8 mouse cellular contexts compared by ENCODE assay signal in the genomic region with DNA sequence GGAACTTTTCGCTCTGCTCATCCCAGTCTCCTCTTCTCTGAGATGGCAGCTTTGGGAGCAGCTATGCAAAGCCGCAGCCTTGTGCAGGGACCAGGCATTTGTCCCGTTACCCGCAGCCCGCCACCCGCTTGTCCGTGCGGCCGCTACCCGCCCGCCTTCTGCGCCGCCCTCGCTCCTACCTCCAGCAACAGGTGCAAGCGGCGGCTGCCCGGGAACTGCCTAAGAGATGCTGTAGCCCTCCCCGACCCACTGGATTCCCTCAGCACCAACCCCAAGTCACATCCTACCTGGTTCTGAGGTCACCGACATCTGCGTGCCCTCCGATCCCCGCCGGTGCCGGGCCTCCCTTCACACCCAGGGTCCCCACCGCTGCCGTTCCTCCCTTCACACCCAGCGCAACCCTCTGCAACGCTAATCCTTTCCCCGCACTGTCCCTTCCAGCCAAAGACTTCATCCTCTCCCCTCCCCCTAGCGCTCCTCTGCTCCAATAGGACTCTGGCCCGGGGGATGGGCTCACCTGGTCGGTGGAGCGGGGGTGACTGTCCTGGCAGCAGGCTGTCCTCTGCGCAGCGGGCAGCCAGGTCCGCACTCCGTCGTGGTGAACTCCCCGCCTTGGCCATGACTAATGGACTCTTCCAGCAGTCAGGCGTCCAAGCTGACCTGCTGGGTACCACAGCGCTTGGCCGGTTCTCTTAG. TPM values are rescaled to one million over a fixed set of nuclear protein-coding genes. Genes with fewer than 3 reads are reported as not detected.
DNase-seq lines count a peak whose midpoint lies in the region; ATAC-seq and TF ChIP-seq lines count a peak whose summit lies in the region.

A gene (minus strand): TSS at position 435 of the 696 bp plus-strand sequence.

- H3K9ac ChIP-seq in forebrain, embryonic 13.5 days, result peak within 1 kb of the TSS; percentile 82

- no peaks in the 10 kb centered on the region for H3K36me3 ChIP-seq in forebrain, embryonic 13.5 days (ENCODE audit: poor library complexity, severe bottlenecking)

- no peaks in the 10 kb centered on the region for H3K9me3 ChIP-seq in forebrain, embryonic 13.5 days (replicated peaks)

- H3K4me2 ChIP-seq in forebrain, embryonic 13.5 days, result peak within 1 kb of the TSS; percentile 86

- DNase-seq in ES-CJ7 (ENCODE audit: low read depth, low spot score), result peak; percentile 97
- peak; percentile 84 for DNase-seq in cerebellum, adult 11-12 months
- peak; percentile 74 for DNase-seq in heart, postnatal 4 days
- DNase-seq in layer of hippocampus, adult 8-10 months (ENCODE audit: low spot score in 2 of 2), result peak; percentile 29 to 31
- DNase-seq in lung, adult 2 months, result peak; percentile 23
- DNase-seq in ovary, adult 18-20 months (ENCODE audit: low spot score), result peak; percentile 87
- DNase-seq in spleen, postnatal 36 days (ENCODE audit: low spot score in 2 of 2), result no peak

- peak; percentile 96 for ATAC-seq in forebrain, embryonic 13.5 days

- H3K27ac ChIP-seq in forebrain, embryonic 13.5 days, result peak within 1 kb of the TSS; percentile 63

- TF ChIP-seq POLR2A in lung, adult 2 months (IDR thresholded peaks at IDR 0.05; ENCODE audit: borderline replicate concordance, extremely low read depth, low read depth, low read length), result no peak

- no peak for TF ChIP-seq CTCF in lung, adult 2 months (IDR thresholded peaks at IDR 0.05; ENCODE audit: insufficient read depth, low read length)

- H3K27me3 ChIP-seq in forebrain, embryonic 13.5 days, result no peaks in the 10 kb centered on the region

- H3K4me3 ChIP-seq in forebrain, embryonic 13.5 days, result peak within 1 kb of the TSS; percentile 68
- H3K4me3 ChIP-seq in lung, adult 2 months (replicated peaks; ENCODE audit: extremely low read depth, low read depth, low read length), result no peak within 1 kb of the TSS

- under 1% methylated on average over 42 of the region's 42 CpGs for whole genome bisulfite sequencing in forebrain, embryonic 13.5 days
- WGBS in lung, adult 2 months, result 4% methylated on average over 42 of the region's 42 CpGs

- peaks cover 41% of the 10 kb centered on the region for H3K4me1 ChIP-seq in forebrain, embryonic 13.5 days
- H3K4me1 ChIP-seq in lung, adult 2 months (ENCODE audit: control insufficient read depth, insufficient read depth, low read length), result peaks cover 2% of the 10 kb centered on the region; the same call in 1 of the 2 replicates

RNA-seq across cellular contexts. Expression of the gene that starts here (rescaled TPM):
- 31.3 and 36.8 TPM in 2 replicates for polyA plus RNA-seq in forebrain, embryonic 13.5 days (2015; fragmentation: Nextera tagmentation; extraction: Ambion mirVana)
- 1 to 10 TPM; 1.5 to 2.0 TPM for total RNA-seq in heart, postnatal 4 days (2021)
- 1 to 10 TPM; 2.2 to 4.2 (median 3.0) TPM for total RNA-seq in layer of hippocampus, adult 8-10 months (2022)
- 0.46 and 1.3 TPM in 2 replicates for polyA plus RNA-seq in lung, adult 2 months (2012; rRNA removed)

Comparison
In these comparisons a context has a peak if more than half of its experiments do, and no peak if none do; other contexts are left out.
1. RNA of the gene that starts here (polyA plus RNA-seq): 31.3 to 36.8 TPM in forebrain, embryonic 13.5 days; 0.46 to 1.3 TPM in lung, adult 2 months; every median in the first group is over 10 times any median in the second.
2. DNase-seq: peak in ES-CJ7 (single experiment), cerebellum, adult 11-12 months (single experiment), heart, postnatal 4 days (single experiment), layer of hippocampus, adult 8-10 months (2 of 2), lung, adult 2 months (single experiment) and ovary, adult 18-20 months (single experiment); none in spleen, postnatal 36 days (0 of 2).